Mouse (Mus musculus): ENCODE measurements around the gene Srrm2. TPM values are rescaled to one million over a fixed set of nuclear protein-coding genes. Genes with fewer than 3 reads are reported as not detected.

Srrm2 gene
- polyA plus RNA-seq, 1 experiment from 2014 or later: 525 TPM

GRCm38 (mm10) chr17:23788973-23789372, 1.4 kb upstream of the Srrm2 start:
- Histone ChIP-seq H3K36me3 (no peaks in the 10 kb centered on the region), H3K4me3 (replicated peaks) (no peak overlapping the region), H3K9ac (no peak overlapping the region), H3K9me3 (replicated peaks) (no peaks in the 10 kb centered on the region), H3K4me1 (peaks cover 25% of the 10 kb centered on the region), H3K4me2 (replicated peaks) (no peak overlapping the region), H3K27ac (replicated peaks) (no peak overlapping the region), H3K27me3 (no peaks in the 10 kb centered on the region)
- 86% methylated on average over 4 of the region's 4 CpGs for WGBS
- ATAC-seq (ENCODE audit: insufficient number of reproducible peaks, low FRiP score, low TSS enrichment, low read depth): no peak

GRCm38 (mm10) chr17:23789749-23790268, 523 bp upstream of the Srrm2 start:
- H3K27me3 ChIP-seq: no peaks in the 10 kb centered on the region
- H3K9ac ChIP-seq: peak overlapping the region; percentile 74; the same call in 1 of the 2 replicates
- peak overlapping the region; percentile 86; the same call in 1 of the 2 replicates for H3K27ac ChIP-seq (replicated peaks)
- H3K4me2 ChIP-seq (replicated peaks): peak overlapping the region; percentile 76
- WGBS: 19% methylated on average over 8 of the region's 8 CpGs
- no peak for ATAC-seq (ENCODE audit: insufficient number of reproducible peaks, low FRiP score, low TSS enrichment, low read depth)
- no peaks in the 10 kb centered on the region for H3K9me3 ChIP-seq (replicated peaks)
- H3K4me3 ChIP-seq (replicated peaks): peak overlapping the region; percentile 55
- no peaks in the 10 kb centered on the region for H3K36me3 ChIP-seq
- peaks cover 25% of the 10 kb centered on the region for H3K4me1 ChIP-seq

DNA sequence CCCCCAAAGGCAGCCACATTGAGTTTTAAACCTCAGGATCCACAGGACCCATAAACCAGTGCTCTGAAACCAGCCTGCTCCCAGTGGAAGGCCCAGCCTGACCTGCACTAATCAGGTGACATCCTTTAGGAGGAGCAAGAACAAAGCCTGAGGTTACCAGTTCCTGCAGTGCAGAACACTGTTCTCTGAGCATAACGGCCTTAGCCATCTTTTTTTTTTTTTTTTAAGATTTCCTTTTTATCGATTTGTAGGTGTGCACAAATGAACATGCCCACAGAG, 686 bp downstream of the Srrm2 start:
- Histone ChIP-seq H3K4me2 (replicated peaks) (peak overlapping the region; percentile 76), H3K27me3 (no peaks in the 10 kb centered on the region), H3K9ac (no peak overlapping the region), H3K36me3 (no peaks in the 10 kb centered on the region), H3K4me1 (peaks cover 18% of the 10 kb centered on the region), H3K9me3 (replicated peaks) (no peaks in the 10 kb centered on the region), H3K4me3 (replicated peaks) (peak overlapping the region; percentile 55), H3K27ac (replicated peaks) (peak overlapping the region; percentile 86; the same call in 1 of the 2 replicates)
- no peak for ATAC-seq (ENCODE audit: insufficient number of reproducible peaks, low FRiP score, low TSS enrichment, low read depth)
- WGBS: 36% methylated on average over 2 of the region's 2 CpGs

DNA sequence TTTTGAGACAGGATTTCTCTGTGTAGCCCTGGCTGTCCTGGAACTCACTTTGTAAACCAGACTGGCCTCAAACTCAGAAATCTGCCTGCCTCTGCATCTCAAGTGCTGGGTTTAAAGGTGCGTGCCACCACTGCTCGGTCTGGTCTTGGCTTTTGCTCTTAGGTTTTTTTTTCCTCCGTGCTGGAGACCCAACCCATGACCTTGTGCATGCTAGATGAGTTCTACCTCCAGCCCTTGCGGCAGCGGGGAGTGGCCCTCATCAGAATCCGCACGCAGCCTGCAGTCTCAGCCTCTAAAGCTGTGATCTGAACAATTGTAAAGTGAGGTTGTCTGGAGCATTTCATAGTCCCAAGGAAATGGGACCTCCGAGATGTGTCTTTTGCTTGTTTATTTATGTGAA, 5.0 kb downstream of the Srrm2 start:
- no peaks in the 10 kb centered on the region for H3K36me3 ChIP-seq
- no peak overlapping the region for H3K9ac ChIP-seq
- 95% methylated on average over 8 of the region's 8 CpGs for WGBS
- H3K27ac ChIP-seq (replicated peaks): no peak overlapping the region
- no peaks in the 10 kb centered on the region for H3K9me3 ChIP-seq (replicated peaks)
- H3K4me2 ChIP-seq (replicated peaks): no peak overlapping the region
- H3K4me3 ChIP-seq (replicated peaks): no peak overlapping the region
- no peak for ATAC-seq (ENCODE audit: insufficient number of reproducible peaks, low FRiP score, low TSS enrichment, low read depth)
- H3K27me3 ChIP-seq: no peaks in the 10 kb centered on the region
- H3K4me1 ChIP-seq: peaks cover 6% of the 10 kb centered on the region

- H3K27ac ChIP-seq (replicated peaks): no peak overlapping the region
- H3K4me3 ChIP-seq (replicated peaks): no peak overlapping the region
- H3K9me3 ChIP-seq (replicated peaks): no peaks in the 10 kb centered on the region
- ATAC-seq (ENCODE audit: insufficient number of reproducible peaks, low FRiP score, low TSS enrichment, low read depth): no peak
- no peak overlapping the region for H3K9ac ChIP-seq
- 0 out of 2 replicates have a peak, but pooled peaks cover under 1% of the 10 kb centered on the region for H3K4me1 ChIP-seq
- no peaks in the 10 kb centered on the region for H3K36me3 ChIP-seq
- H3K4me2 ChIP-seq (replicated peaks): no peak overlapping the region
- 26% methylated on average over 7 of the region's 7 CpGs for WGBS
- no peaks in the 10 kb centered on the region for H3K27me3 ChIP-seq
Measured at GRCm38 (mm10) chr17:23797316-23797715, 7.0 kb downstream of the Srrm2 start.

GRCm38 (mm10) chr17:23801627-23802026, 11.3 kb downstream of the Srrm2 start:
- Histone ChIP-seq H3K4me1 (peaks cover 22% of the 10 kb centered on the region), H3K4me2 (replicated peaks) (no peak overlapping the region), H3K27me3 (no peaks in the 10 kb centered on the region), H3K36me3 (no peaks in the 10 kb centered on the region), H3K27ac (replicated peaks) (no peak overlapping the region), H3K9ac (no peak overlapping the region), H3K9me3 (replicated peaks) (no peaks in the 10 kb centered on the region), H3K4me3 (replicated peaks) (no peak overlapping the region)
- ATAC-seq (ENCODE audit: insufficient number of reproducible peaks, low FRiP score, low TSS enrichment, low read depth): no peak
- WGBS: 88% methylated on average over 10 of the region's 10 CpGs

- H3K9ac ChIP-seq: peak overlapping the region; percentile 97
- H3K36me3 ChIP-seq: peaks cover 7% of the 10 kb centered on the region
- H3K27me3 ChIP-seq: no peaks in the 10 kb centered on the region
- WGBS: under 1% methylated on average over 60 of the region's 60 CpGs
- H3K27ac ChIP-seq (replicated peaks): peak overlapping the region; percentile 97
- peak overlapping the region; percentile 72 for H3K4me2 ChIP-seq (replicated peaks)
- H3K4me3 ChIP-seq (replicated peaks): peak overlapping the region; percentile 97
- H3K4me1 ChIP-seq: peaks cover 31% of the 10 kb centered on the region
- no peaks in the 10 kb centered on the region for H3K9me3 ChIP-seq (replicated peaks)
- peak; percentile 99 for ATAC-seq (ENCODE audit: insufficient number of reproducible peaks, low FRiP score, low TSS enrichment, low read depth)
Measured at GRCm38 (mm10) chr17:23802746-23803365, 12.5 kb downstream of the Srrm2 start.

- under 1% methylated on average over 71 of the region's 83 CpGs for WGBS
- peak overlapping the region; percentile 72 for H3K4me2 ChIP-seq (replicated peaks)
Measured at GRCm38 (mm10) chr17:23803366-23804041, 13.2 kb downstream of the Srrm2 start.

DNA sequence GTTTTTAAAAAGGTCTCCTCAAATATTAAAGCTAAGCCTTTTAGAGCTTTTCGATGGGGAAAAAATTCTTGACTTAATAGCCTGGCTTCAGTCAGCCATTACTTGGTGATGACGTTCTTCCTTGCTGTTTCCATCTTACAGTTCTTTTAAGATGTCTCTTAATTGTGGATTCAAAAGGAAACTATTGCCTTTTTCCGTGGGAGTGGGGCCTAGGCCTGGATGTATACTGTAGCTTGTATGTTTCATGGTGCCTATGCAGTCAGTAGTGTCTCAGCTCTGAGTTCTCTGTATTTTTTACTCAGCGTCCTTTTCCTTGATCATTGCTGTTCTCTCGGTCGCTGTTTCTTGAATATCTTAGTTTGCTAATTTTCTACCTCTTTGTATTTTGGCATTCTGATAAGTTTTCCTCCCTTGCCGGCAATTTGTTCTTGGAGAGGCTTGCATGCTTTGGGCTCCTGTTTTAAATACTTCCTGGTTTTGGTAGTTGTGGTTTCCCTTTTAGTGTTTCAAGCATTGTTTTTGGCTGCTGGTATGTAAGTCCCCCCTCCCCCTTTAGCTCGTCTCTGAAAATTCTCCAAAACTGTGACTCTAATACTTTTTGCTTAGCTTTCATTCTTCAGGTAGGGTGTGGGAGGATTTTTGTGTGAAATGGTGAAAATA, 14.2 kb downstream of the Srrm2 start:
- Histone ChIP-seq H3K36me3 (peaks cover 24% of the 10 kb centered on the region), H3K4me1 (peaks cover 31% of the 10 kb centered on the region), H3K27ac (replicated peaks) (0 out of 2 replicates have a peak overlapping the region, but pooled peaks have one; percentile 97), H3K9me3 (replicated peaks) (no peaks in the 10 kb centered on the region), H3K4me3 (replicated peaks) (peak overlapping the region; percentile 97), H3K4me2 (replicated peaks) (peak overlapping the region; percentile 72), H3K27me3 (no peaks in the 10 kb centered on the region), H3K9ac (peak overlapping the region; percentile 97)
- 1% methylated on average over 8 of the region's 8 CpGs for WGBS
- no peak for ATAC-seq (ENCODE audit: insufficient number of reproducible peaks, low FRiP score, low TSS enrichment, low read depth)

More at GRCm38 (mm10) chr17:23803366-23804041, 13.2 kb downstream of the Srrm2 start:
- Histone ChIP-seq H3K9me3 (replicated peaks) (no peaks in the 10 kb centered on the region), H3K4me1 (peaks cover 31% of the 10 kb centered on the region), H3K36me3 (peaks cover 13% of the 10 kb centered on the region), H3K27ac (replicated peaks) (peak overlapping the region; percentile 97), H3K4me3 (replicated peaks) (peak overlapping the region; percentile 97), H3K9ac (peak overlapping the region; percentile 97), H3K27me3 (no peaks in the 10 kb centered on the region)
- peak; percentile 40 for ATAC-seq (ENCODE audit: insufficient number of reproducible peaks, low FRiP score, low TSS enrichment, low read depth)

- Histone ChIP-seq H3K27me3 (no peaks in the 10 kb centered on the region), H3K4me2 (replicated peaks) (peak overlapping the region; percentile 40), H3K27ac (replicated peaks) (0 out of 2 replicates have a peak overlapping the region, but pooled peaks have one; percentile 28), H3K9ac (no peak overlapping the region), H3K4me1 (peaks cover 31% of the 10 kb centered on the region), H3K36me3 (peaks cover 45% of the 10 kb centered on the region), H3K4me3 (replicated peaks) (peak overlapping the region; percentile 21), H3K9me3 (replicated peaks) (no peaks in the 10 kb centered on the region)
- ATAC-seq (ENCODE audit: insufficient number of reproducible peaks, low FRiP score, low TSS enrichment, low read depth): no peak
- WGBS: 61% methylated on average over 25 of the region's 25 CpGs
Measured at GRCm38 (mm10) chr17:23806867-23807266, 16.5 kb downstream of the Srrm2 start.

GRCm38 (mm10) chr17:23807918-23808317, 17.6 kb downstream of the Srrm2 start:
- 88% methylated on average over 3 of the region's 3 CpGs for WGBS
- Histone ChIP-seq H3K27ac (replicated peaks) (no peak overlapping the region), H3K9me3 (replicated peaks) (no peaks in the 10 kb centered on the region), H3K27me3 (no peaks in the 10 kb centered on the region), H3K9ac (no peak overlapping the region), H3K4me2 (replicated peaks) (no peak overlapping the region), H3K4me3 (replicated peaks) (no peak overlapping the region), H3K36me3 (peaks cover 54% of the 10 kb centered on the region), H3K4me1 (peaks cover 27% of the 10 kb centered on the region)
- ATAC-seq (ENCODE audit: insufficient number of reproducible peaks, low FRiP score, low TSS enrichment, low read depth): no peak
